Mouse (Mus musculus): ENCODE measurements around the gene Selenon.

The Selenon gene

GRCm38 (mm10) chr4:134578407-134578806 is 26.4 kb upstream of the Selenon start:
- no peak for DNase-seq (ENCODE audit: low read depth, low spot score)

GRCm38 (mm10) chr4:134577281-134577680 is 25.3 kb upstream of the Selenon start:
- no peak for DNase-seq (ENCODE audit: low read depth, low spot score)

- no peak for DNase-seq (ENCODE audit: low read depth, low spot score)
These were observed 23.5 kb upstream of the Selenon start for GRCm38 (mm10) chr4:134575486-134575885.

- no peak for DNase-seq (ENCODE audit: low read depth, low spot score)
These were observed 20.7 kb upstream of the Selenon start for GRCm38 (mm10) chr4:134572449-134573300.

- DNase-seq (ENCODE audit: low read depth, low spot score): no peak
These were observed 18.9 kb upstream of the Selenon start for GRCm38 (mm10) chr4:134570704-134571451.

GRCm38 (mm10) chr4:134569831-134570230 is 17.9 kb upstream of the Selenon start:
- DNase-seq (ENCODE audit: low read depth, low spot score): no peak

- no peak for DNase-seq (ENCODE audit: low read depth, low spot score)
These were observed 17.2 kb upstream of the Selenon start for GRCm38 (mm10) chr4:134569205-134569604.

- no peak for DNase-seq (ENCODE audit: low read depth, low spot score)
These were observed 15.6 kb upstream of the Selenon start for GRCm38 (mm10) chr4:134567377-134568226.

- no peak for DNase-seq (ENCODE audit: low read depth, low spot score)
These were observed 12.1 kb upstream of the Selenon start for GRCm38 (mm10) chr4:134564093-134564492.

- DNase-seq (ENCODE audit: low read depth, low spot score): no peak
These were observed 11.7 kb upstream of the Selenon start for GRCm38 (mm10) chr4:134563624-134564023.

GRCm38 (mm10) chr4:134562014-134562413 is 10.0 kb upstream of the Selenon start:
- no peak for DNase-seq (ENCODE audit: low read depth, low spot score)

GRCm38 (mm10) chr4:134560699-134561098 is 8.7 kb upstream of the Selenon start:
- DNase-seq (ENCODE audit: low read depth, low spot score): no peak

- DNase-seq (ENCODE audit: low read depth, low spot score): no peak
These were observed 7.2 kb upstream of the Selenon start for GRCm38 (mm10) chr4:134559154-134559553.

- no peak for DNase-seq (ENCODE audit: low read depth, low spot score)
These were observed 6.7 kb upstream of the Selenon start for GRCm38 (mm10) chr4:134558570-134559113.

- DNase-seq (ENCODE audit: low read depth, low spot score): no peak
These were observed 5.8 kb upstream of the Selenon start for GRCm38 (mm10) chr4:134557626-134558249.

GRCm38 (mm10) chr4:134555956-134556580 is 4.1 kb upstream of the Selenon start:
- DNase-seq (ENCODE audit: low read depth, low spot score): no peak

GRCm38 (mm10) chr4:134553631-134554030 is 1.7 kb upstream of the Selenon start:
- DNase-seq (ENCODE audit: low read depth, low spot score): no peak

- DNase-seq (ENCODE audit: low read depth, low spot score): no peak
These were observed 2.1 kb downstream of the Selenon start for GRCm38 (mm10) chr4:134549899-134550298.

- DNase-seq (ENCODE audit: low read depth, low spot score): no peak
These were observed 3.6 kb downstream of the Selenon start for GRCm38 (mm10) chr4:134548169-134548938.
